Mouse (Mus musculus) stomach, postnatal 0 days (tissue): ENCODE measurements around the gene Myf5.

ENCODE experiments used
- CTCF ChIP-seq: IDR thresholded peaks from 2 replicates; pipeline ENCODE4 v1.5.1; 2016; ENCODE audit warnings: antibody characterized with exemption, low read depth, mild to moderate bottlenecking, moderate library complexity
- EP300 ChIP-seq: optimal IDR thresholded peaks from 2 replicates; pipeline ENCODE3; 2016; ENCODE audit warnings: antibody characterized with exemption

- TF ChIP-seq CTCF (no peak), EP300 (no peak)
Observed at GRCm38 (mm10) chr10:107516641-107517040, 30.7 kb upstream of the Myf5 start.
